8 mouse cellular contexts compared by ENCODE assay signal in genomic region chr5:106696396-106697337, GRCm38 (mm10). TPM values are rescaled to one million over a fixed set of nuclear protein-coding genes. Genes with fewer than 3 reads are reported as not detected.
DNase-seq lines count a peak whose midpoint lies in the region; ATAC-seq and TF ChIP-seq lines count a peak whose summit lies in the region.

Zfp644 (minus strand) TSS chr5:106697287.

- ATAC-seq in cerebellum, adult (ENCODE audit: insufficient number of reproducible peaks, low FRiP score, low TSS enrichment): peak; percentile 89
- peak; percentile 97 for ATAC-seq in forebrain, embryonic 14.5 days
- peak; percentile 85 for ATAC-seq in neutrophil, adult 5-6 weeks (ENCODE audit: extremely low read depth, insufficient number of reproducible peaks, low FRiP score, poor library complexity, severe bottlenecking)

- H3K9ac ChIP-seq in ES-Bruce4 (ENCODE audit: low read depth, poor library complexity, severe bottlenecking): peak within 1 kb of the TSS; percentile 95
- H3K9ac ChIP-seq in forebrain, embryonic 14.5 days (ENCODE audit: low read length): peak within 1 kb of the TSS; percentile 97

- H3K4me3 ChIP-seq in ES-Bruce4 (ENCODE audit: low read depth, low read length): peak within 1 kb of the TSS; percentile 100
- peak within 1 kb of the TSS; percentile 83 for H3K4me3 ChIP-seq in forebrain, embryonic 14.5 days (ENCODE audit: low read depth, low read length)
- peak within 1 kb of the TSS; percentile 83 for H3K4me3 ChIP-seq in lung, adult 2 months (replicated peaks; ENCODE audit: extremely low read depth, low read depth, low read length)

- intact Hi-C loops in heart, postnatal 14 days (cut with DNase I): loop anchor here (5.0 kb wide), 1 partner anchor 106 kb away; no protein-coding TSS in a partner anchor

- peak within 1 kb of the TSS; percentile 76 for H3K4me2 ChIP-seq in forebrain, embryonic 14.5 days (ENCODE audit: low read length)

- H3K36me3 ChIP-seq in ES-Bruce4 (ENCODE audit: control insufficient read depth, insufficient read depth, low read length, poor library complexity, severe bottlenecking): peaks cover 11% of the 10 kb centered on the region
- H3K36me3 ChIP-seq in forebrain, embryonic 14.5 days (ENCODE audit: control insufficient read depth, insufficient read depth, low read length): peaks cover 5% of the 10 kb centered on the region; the same call in 1 of the 2 replicates

- TF ChIP-seq POLR2A in ES-Bruce4 (IDR thresholded peaks at IDR 0.05; ENCODE audit: insufficient read depth, low read length): peak; percentile 52
- TF ChIP-seq POLR2A in lung, adult 2 months (IDR thresholded peaks at IDR 0.05; ENCODE audit: borderline replicate concordance, extremely low read depth, low read depth, low read length): peak; percentile 40; the same call in 1 of the 2 replicates

- peak within 1 kb of the TSS; percentile 66 for H3K27ac ChIP-seq in ES-Bruce4 (ENCODE audit: insufficient read depth, low read length)
- H3K27ac ChIP-seq in forebrain, embryonic 14.5 days (ENCODE audit: low read depth, low read length): peak within 1 kb of the TSS; percentile 99

- peaks cover 1% of the 10 kb centered on the region for H3K4me1 ChIP-seq in ES-Bruce4 (ENCODE audit: control insufficient read depth, insufficient read depth, low read length)
- peaks cover 14% of the 10 kb centered on the region; the same call in 1 of the 2 replicates for H3K4me1 ChIP-seq in forebrain, embryonic 14.5 days (ENCODE audit: control insufficient read depth, insufficient read depth, low read length)
- H3K4me1 ChIP-seq in lung, adult 2 months (ENCODE audit: control insufficient read depth, insufficient read depth, low read length): peaks cover 10% of the 10 kb centered on the region

- H3K9me3 ChIP-seq in ES-Bruce4 (replicated peaks; ENCODE audit: control insufficient read depth, insufficient read depth, low read length, poor library complexity, severe bottlenecking): no peaks in the 10 kb centered on the region
- H3K9me3 ChIP-seq in forebrain, embryonic 14.5 days (replicated peaks; ENCODE audit: control insufficient read depth, low read length): no peaks in the 10 kb centered on the region

- DNase-seq in forebrain, embryonic 14.5 days (ENCODE audit: low spot score): peak; percentile 95
- DNase-seq in heart, postnatal 14 days: peak; percentile 91 to 92
- peak; percentile 88 to 92 for DNase-seq in layer of hippocampus, adult 18-20 months (ENCODE audit: low spot score in 2 of 2)
- peak; percentile 86 for DNase-seq in lung, adult 2 months
- DNase-seq in thymus, adult 18-20 months: peak; percentile 79 to 81

- WGBS in forebrain, embryonic 14.5 days: under 1% methylated on average over 70 of the region's 71 CpGs
- 2% methylated on average over 71 of the region's 71 CpGs for WGBS in lung, adult 2 months

- TF ChIP-seq CTCF in ES-Bruce4 (IDR thresholded peaks at IDR 0.05; ENCODE audit: low read depth, low read length): no peak
- TF ChIP-seq CTCF in lung, adult 2 months (IDR thresholded peaks at IDR 0.05; ENCODE audit: insufficient read depth, low read length): no peak

- TF ChIP-seq EP300 in ES-Bruce4 (IDR thresholded peaks at IDR 0.05; ENCODE audit: insufficient read depth, low read depth, low read length): 0 out of 2 replicates have a peak, but pooled peaks have one; percentile 22

- no peaks in the 10 kb centered on the region for H3K27me3 ChIP-seq in ES-Bruce4 (ENCODE audit: control insufficient read depth, insufficient read depth, low read length, poor library complexity, severe bottlenecking)
- no peaks in the 10 kb centered on the region for H3K27me3 ChIP-seq in forebrain, embryonic 14.5 days (replicated peaks; ENCODE audit: control insufficient read depth, insufficient read depth, low read length)

RNA-seq across cellular contexts. Expression of gene Zfp644, which starts in this region (rescaled TPM):
- 87.2 and 92.0 TPM in 2 replicates for polyA plus RNA-seq in ES-Bruce4 (2011; ENCODE audit: insufficient read depth, insufficient read length, low read depth, missing spikeins)
- 106 and 110 TPM in 2 replicates for polyA plus RNA-seq in forebrain, embryonic 14.5 days (2014; fragmentation: Nextera tagmentation; extraction: Ambion mirVana)
- total RNA-seq in heart, postnatal 14 days (2021): 10 to 100 TPM; 66.0 to 70.4 TPM
- 100 to 1,000 TPM; 105 to 110 TPM for total RNA-seq in layer of hippocampus, adult 18-20 months (2021)
- polyA plus RNA-seq in lung, adult 2 months (2012; rRNA removed): 11.2 and 15.1 TPM in 2 replicates
- total RNA-seq in neutrophil, adult 5-6 weeks (2017): 99.7 TPM in 2 replicates

Comparison
In these comparisons a context has a peak if more than half of its experiments do, and no peak if none do; other contexts are left out.
1. Peak in every context shown above with its lines: DNase-seq, ATAC-seq, H3K4me3 ChIP-seq and H3K27ac ChIP-seq.